Mouse (Mus musculus): ENCODE measurements around the gene Slc4a8.
"Not testable (repeated sequence)": the region's sequence is repeated elsewhere in the genome, so short reads cannot be mapped to it uniquely, and the experiment has no call there.

Slc4a8 gene

DNA sequence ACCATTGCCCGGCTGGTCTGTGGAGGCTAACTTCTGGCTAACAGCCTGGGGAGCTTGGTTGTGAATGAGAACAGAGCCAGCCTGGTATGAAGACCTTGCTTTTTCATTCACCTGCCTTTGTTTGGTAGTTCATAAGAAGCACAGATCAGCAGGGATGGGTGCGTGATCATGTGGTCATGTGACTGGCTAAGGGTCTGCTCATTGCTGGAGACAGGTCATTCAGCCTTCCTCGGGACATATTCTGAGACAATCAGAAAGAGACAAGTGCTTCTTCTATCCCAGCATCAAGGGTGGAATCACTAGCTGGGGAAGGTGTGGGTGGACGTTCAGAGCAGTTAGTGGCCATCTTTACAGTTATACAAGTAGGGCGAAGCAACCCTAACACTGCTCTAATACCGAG is 22.1 kb upstream of the Slc4a8 start:
- DNase-seq (ENCODE audit: low read depth, low spot score), result no peak

GRCm38 (mm10) chr15:100743238-100743637 is 18.3 kb upstream of the Slc4a8 start:
- no peak for DNase-seq (ENCODE audit: low read depth, low spot score)

DNA sequence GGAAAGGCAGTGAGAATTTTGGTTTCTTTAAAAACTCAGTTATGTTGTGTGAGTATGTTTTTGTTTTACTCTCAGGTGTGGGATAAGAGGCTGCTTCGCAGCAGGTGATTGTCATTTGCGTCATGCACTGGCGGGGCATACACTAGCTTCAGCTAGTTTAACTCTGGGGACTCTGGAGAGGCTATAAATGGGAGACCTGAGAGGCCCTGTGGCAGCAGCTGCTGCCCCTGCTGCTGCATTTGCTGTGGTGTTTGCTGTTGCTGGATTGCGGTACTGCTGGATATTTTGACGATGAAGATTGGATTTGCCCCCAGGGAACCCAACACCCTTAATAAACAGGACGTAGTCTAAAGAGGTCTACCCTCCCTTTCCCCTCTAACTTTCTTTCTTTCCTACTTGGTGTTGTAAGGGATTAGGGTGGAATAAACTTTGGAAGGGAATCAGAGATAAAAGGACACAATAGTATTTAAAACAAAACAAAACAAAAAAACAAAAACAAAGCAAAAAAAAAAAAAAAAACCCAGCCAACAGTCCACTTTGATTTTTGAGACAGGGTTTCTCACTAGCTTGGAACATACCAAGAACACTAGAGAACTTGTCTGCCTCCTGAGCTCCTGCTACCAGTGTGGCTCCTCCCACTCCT is 14.9 kb upstream of the Slc4a8 start:
- DNase-seq (ENCODE audit: low read depth, low spot score), result no peak

DNA sequence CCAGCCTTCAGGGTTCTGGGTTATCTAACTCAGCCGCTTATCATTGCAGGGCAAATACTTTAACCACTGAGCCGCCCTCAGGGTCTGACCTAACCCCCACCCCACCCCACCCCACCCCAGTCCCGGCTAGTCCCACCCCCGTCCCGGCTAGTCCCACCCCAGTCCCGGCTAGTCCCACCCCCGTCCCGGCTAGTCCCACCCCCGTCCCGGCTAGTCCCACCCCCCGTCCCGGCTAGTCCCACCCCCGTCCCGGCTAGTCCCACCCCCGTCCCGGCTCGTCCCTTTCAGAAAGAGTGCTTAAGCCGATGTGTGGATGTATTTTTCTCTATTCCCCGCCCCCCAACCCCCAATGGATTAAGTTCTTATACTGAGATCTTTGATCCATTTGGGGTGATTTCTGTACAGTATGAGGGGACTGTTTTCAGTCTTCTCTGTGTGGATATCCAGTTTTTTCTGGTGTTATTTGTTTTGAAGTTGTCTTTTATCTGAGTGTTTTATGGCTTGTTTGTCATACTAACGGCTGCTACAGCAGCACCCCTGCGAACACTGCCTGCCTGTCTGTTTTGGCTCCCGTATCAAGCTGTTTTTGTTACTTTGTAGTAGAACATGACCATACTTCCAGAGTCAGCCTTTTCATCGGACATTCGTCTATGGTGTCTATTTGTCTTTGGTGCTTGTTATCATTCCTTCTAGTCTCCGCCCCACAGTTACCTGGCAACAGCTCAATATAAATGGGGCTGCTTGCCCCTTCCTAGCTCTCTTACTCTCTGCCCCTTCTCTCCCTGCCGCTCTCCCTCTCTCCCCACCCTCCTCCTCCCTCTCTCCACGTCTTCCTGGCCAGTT is 14.2 kb upstream of the Slc4a8 start:
- DNase-seq (ENCODE audit: low read depth, low spot score), result no peak

GRCm38 (mm10) chr15:100748584-100748983 is 13.0 kb upstream of the Slc4a8 start:
- no peak for DNase-seq (ENCODE audit: low read depth, low spot score)

- DNase-seq (ENCODE audit: low read depth, low spot score), result peak; percentile 51
Measured at GRCm38 (mm10) chr15:100749751-100750538, 11.6 kb upstream of the Slc4a8 start.

DNA sequence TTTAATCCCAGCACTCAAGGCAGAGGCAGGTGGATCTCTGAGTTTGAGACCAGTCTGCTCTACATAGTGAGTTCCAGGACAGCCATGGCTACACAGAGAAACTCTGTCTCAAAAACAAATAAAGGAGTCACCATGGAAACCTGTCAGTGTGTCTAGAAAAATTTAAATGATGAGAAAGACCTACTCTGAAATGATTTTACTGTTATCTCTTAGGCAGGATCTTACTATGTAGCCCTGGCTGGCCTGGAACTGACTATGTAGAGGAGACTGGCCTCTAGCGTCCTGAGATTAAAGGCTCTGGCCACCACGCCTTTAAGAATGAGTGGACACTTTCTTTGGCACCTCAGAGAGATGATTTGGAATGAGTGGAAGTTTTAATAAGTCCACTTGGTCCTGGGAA is 9.1 kb upstream of the Slc4a8 start:
- DNase-seq (ENCODE audit: low read depth, low spot score), result no peak

DNA sequence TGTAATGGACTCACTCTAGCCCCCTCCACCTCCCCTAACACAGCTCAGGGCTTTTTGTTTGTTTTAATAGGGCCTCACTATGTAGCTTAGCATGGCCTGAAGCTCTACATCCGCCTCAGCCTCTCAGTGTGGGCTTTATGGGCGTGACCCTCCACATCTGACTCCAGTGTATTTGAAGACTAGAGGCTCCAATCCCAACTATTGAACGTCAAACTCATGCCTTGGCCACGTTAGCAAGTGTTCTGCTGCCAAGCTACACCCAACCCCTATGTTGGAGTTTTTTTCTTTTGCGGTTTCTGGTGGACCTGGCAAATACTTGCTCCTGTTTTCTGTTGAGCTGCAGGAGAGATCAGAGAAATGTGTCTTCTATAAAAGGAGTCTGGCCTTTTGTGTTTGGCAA is 8.5 kb upstream of the Slc4a8 start:
- DNase-seq (ENCODE audit: low read depth, low spot score), result no peak

- no peak for DNase-seq (ENCODE audit: low read depth, low spot score)
Measured at GRCm38 (mm10) chr15:100754041-100754440, 7.5 kb upstream of the Slc4a8 start.

- DNase-seq (ENCODE audit: low read depth, low spot score), result peak; percentile 60
Measured at GRCm38 (mm10) chr15:100754805-100755497, 6.6 kb upstream of the Slc4a8 start.

- DNase-seq (ENCODE audit: low read depth, low spot score), result no peak
Measured at GRCm38 (mm10) chr15:100755498-100755859, 6.1 kb upstream of the Slc4a8 start.

GRCm38 (mm10) chr15:100755881-100756624 is 5.5 kb upstream of the Slc4a8 start:
- no peak for DNase-seq (ENCODE audit: low read depth, low spot score)

GRCm38 (mm10) chr15:100757527-100757978 is 4.0 kb upstream of the Slc4a8 start:
- peak; percentile 91 for DNase-seq (ENCODE audit: low read depth, low spot score)

- DNase-seq (ENCODE audit: low read depth, low spot score), result no peak
Measured at GRCm38 (mm10) chr15:100759286-100759685, 2.3 kb upstream of the Slc4a8 start.

DNA sequence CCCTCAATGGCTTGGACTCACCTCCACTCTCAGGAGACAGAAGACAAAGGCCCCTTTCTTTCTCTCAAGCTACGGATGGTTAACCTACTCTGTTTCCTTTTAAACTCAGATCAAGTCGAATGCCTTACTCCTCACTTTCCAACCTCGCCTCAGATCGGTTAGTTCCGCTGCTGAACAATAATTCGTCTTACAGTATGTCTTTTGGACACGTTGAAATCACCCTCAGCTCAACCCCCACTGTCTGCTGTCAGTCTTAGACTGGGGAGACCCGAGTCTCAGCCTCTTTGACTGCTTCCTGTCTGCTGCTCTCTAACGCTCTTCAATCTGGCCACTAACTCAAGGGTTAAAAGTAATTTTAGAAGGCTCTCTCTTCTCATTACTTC is 520 bp upstream of the Slc4a8 start:
- no peak for DNase-seq (ENCODE audit: low read depth, low spot score)

DNA sequence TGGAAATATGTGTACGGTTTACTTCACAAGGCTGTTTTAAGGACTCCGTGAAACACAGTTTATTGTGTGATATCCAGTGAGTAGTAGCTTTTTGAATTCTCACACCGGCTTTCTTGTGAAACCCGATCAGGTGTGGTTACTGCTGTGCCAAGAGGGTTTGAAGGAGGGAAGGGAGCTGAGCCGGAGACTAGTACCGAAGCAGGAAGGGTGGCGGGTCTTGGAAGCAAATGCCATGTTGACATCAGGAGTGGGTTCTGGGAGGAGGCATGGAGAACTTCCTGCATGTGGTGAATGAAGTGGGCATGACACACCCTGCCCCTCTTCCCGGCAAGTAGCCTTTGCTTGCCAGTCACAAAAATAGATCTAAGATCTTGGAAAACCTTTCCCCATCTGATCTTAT is 1.1 kb downstream of the Slc4a8 start:
- no peak for DNase-seq (ENCODE audit: low read depth, low spot score)

DNA sequence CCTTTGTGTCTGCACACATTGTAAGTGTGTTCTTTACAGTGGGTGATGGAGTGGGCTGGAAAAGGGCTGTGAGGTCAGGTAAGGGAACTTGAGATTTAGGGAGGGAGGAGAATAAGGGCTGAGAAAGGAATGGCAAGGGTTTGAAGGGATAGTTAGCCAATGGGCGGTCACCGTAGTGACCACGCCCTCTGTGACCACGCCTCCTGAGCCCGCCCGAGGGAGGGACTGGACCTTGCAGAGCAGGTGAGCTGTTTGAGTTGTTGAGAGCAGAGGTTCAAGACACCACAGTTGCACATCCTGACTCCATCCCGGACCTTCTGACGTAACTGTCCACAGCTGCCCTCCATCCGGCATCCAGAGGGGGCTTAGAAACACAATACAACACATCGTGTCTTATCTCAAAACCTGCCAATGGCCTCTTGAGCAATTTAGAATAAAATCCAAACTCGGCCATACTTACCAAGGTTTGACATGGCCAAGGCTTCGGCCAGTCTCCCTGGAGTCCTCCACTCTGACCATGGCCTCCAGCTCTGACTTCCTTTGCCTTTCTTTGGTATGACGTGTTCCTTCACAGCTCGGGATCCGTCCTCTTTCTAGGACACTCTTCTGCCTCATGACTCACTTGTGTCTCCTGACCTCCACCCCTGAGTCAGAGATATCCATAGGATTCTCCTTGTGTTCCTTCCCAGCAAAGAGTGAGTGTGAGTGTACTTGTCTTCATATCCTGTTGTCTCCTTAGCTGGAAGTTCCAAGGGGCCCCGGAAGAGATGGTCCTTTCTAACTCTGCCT is 2.8 kb downstream of the Slc4a8 start:
- DNase-seq (ENCODE audit: low read depth, low spot score), result no peak

GRCm38 (mm10) chr15:100766826-100767225 is 5.3 kb downstream of the Slc4a8 start:
- DNase-seq (ENCODE audit: low read depth, low spot score), result no peak

- DNase-seq (ENCODE audit: low read depth, low spot score), result no peak
Measured at GRCm38 (mm10) chr15:100767851-100768250, 6.3 kb downstream of the Slc4a8 start.

DNA sequence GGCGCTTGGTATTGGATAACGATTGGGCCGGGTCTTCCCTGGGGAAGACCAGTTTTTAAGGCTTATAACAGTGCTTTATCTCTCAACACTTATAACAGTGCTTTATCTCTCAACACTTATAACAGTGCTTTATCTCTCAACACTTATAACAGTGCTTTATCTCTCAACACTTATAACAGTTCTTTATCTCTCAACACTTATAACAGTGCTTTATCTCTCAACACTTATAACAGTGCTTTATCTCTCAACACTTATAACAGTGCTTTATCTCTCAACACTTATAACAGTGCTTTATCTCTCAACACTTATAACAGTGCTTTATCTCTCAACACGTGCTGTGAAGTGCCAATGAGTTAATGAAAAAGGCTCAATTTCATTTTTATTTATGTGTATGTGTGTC is 7.5 kb downstream of the Slc4a8 start:
- DNase-seq (ENCODE audit: low read depth, low spot score), result not testable (repeated sequence)

Measured in brain, adult 2 months (tissue).